Mouse (Mus musculus): Measurements from ENCODE around the gene Tra2b.
"Not testable (repeated sequence)": the region's sequence is repeated elsewhere in the genome, so short reads cannot be mapped to it uniquely, and the experiment has no call there.

The Tra2b gene

GRCm38 (mm10) chr16:22242239-22242866 is 23.5 kb downstream of the Tra2b start:
- DNase-seq (ENCODE audit: low read depth in 1 of 2, low spot score in 2 of 2): no peak

GRCm38 (mm10) chr16:22241376-22242238 is 24.2 kb downstream of the Tra2b start:
- no peak for DNase-seq (ENCODE audit: low read depth in 1 of 2, low spot score in 2 of 2)

DNA sequence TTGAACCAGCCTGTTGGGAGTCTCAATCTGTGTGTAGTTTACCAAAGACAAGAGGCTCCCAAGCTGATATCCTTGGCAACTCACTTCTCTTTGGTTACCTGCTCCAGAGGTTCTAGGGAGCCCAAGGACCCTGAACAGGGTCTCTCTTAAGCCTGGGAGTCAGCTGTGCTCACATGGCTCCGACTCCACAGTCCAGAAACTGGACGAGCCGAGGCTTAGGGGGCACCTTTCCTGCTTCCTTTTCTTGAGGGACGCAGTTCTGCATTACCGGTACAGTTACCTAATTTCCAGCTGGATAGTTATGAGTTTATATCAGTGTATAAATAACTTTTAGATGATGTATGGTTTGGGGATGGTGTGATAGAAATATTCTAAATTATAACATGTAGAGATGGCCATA is 24.9 kb downstream of the Tra2b start:
- DNase-seq (ENCODE audit: low read depth in 1 of 2, low spot score in 2 of 2): no peak

- no peak for DNase-seq (ENCODE audit: low read depth in 1 of 2, low spot score in 2 of 2)
Measured at GRCm38 (mm10) chr16:22239978-22240377, 25.8 kb downstream of the Tra2b start.

- DNase-seq (ENCODE audit: low read depth in 1 of 2, low spot score in 2 of 2): no peak
Measured at GRCm38 (mm10) chr16:22238928-22239620, 26.7 kb downstream of the Tra2b start.

DNA sequence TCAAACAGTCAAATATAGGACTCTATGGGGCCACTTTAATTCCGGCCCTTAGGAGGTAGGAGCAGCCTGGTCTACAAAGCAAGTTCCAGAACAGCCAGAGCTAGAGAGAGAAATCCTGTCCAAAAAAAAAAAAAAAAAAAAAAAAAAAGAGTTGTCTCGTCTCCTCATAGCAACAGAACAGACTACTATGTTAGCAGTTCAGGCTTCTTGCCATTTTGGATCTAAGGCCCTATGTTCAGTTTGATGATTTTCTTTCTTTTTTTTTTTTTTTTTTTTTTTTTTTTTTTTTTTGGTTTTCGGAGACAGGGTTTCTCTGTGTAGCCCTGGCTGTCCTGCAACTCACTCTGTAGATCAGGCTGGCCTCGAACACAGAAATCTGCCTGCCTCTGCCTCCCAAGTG is 27.4 kb downstream of the Tra2b start:
- not testable (repeated sequence) for DNase-seq (ENCODE audit: low read depth in 1 of 2, low spot score in 2 of 2)

- no peak for DNase-seq (ENCODE audit: low read depth in 1 of 2, low spot score in 2 of 2)
Measured at GRCm38 (mm10) chr16:22236814-22237213, 29.0 kb downstream of the Tra2b start.

DNA sequence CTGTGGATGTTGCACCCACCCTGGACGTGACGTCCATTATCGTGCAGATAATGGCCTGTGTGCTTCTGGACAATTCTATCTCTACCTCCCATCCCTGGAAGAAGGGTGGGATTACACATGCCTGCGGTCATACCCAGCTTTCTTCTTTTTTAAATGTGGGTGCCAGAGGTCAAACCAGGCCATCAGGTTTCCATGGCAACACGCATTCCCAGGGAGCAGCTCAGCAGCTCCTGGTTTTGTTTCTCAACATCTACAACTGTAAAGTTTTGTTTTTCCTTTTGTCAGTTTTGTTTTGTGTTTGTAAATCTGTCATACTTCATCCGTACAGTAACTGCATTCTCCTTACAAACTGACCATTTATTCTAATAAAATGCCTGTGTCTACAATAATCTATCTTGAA is 31.3 kb downstream of the Tra2b start:
- no peak for DNase-seq (ENCODE audit: low read depth in 1 of 2, low spot score in 2 of 2)

DNA sequence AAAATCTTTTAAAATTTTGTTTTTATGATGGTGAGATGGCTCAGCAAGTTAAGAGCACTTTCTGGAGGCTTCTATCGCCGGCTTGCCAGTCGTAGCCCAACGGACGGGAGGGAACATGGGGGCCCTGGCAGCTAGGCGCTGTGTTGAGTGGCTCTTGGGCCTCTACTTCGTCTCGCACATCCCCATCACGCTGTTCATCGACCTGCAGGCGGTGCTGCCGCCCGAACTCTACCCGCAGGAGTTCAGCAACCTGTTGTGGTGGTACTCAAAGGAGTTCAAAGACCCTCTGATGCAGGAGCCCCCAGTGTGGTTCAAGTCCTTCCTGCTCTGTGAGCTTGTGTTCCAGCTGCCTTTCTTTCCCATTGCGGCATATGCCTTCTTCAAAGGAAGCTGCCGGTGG is 35.5 kb downstream of the Tra2b start:
- not testable (repeated sequence) for DNase-seq (ENCODE audit: low read depth in 1 of 2, low spot score in 2 of 2)

DNA sequence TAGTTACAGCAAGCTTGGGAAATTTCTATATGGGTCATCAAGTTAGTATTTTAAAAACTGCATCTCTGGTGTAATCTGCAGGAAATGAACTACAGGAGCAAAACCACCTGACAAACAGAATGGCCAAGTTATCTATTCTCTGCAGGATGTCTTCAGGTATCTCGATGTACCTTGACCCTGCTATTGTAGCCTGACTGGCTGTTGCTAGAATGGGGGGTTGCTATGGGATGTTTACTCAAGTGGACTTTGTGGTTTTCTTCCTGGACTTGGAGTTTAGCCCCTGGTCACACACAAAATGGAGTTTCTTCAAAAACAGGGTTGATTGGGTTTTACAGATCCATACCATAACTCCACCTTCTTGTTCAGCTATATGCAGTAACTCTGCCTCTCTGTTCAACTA is 62.3 kb downstream of the Tra2b start:
- DNase-seq (ENCODE audit: low read depth in 1 of 2, low spot score in 2 of 2): no peak

DNA sequence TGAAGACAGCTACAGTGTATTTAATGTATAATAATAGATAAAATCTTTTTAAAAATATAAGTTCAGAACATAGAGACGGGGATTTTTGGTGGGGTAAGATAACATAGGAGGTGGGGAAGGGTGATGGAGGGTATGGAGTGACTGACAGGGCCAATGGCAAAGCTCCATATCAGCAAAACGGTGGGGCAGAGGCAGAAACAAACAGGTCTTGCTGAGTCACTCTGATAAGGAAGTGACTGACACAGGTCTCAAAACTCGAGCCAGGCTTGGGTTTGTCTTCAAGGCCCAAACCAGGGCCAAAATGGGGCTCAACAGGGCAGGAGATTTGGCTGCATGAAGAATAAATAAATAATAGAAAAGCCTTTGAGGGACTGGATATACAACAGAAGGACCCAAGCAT is 63.9 kb downstream of the Tra2b start:
- no peak for DNase-seq (ENCODE audit: low read depth in 1 of 2, low spot score in 2 of 2)

DNA sequence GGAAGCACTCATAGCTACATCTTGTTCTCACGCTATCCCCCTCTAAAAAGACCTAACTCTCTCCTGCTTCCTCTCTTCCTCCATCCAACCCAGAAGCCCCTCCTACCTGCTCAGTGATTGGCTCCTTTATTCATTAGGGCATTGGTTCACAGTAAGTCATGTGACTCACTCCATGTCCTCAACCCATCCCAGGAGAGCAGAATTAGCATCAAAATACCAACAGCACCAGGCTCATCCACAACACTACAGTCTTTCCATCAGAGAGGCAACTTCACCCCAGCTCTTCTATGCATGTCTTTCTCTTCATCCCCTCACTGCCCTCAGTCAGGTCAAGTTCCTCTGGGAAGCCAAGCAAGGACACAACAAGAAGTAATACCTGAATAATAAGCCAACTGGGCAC is 65.3 kb downstream of the Tra2b start:
- no peak for DNase-seq (ENCODE audit: low read depth in 1 of 2, low spot score in 2 of 2)

Measured in monocyte, adult 2 months (primary cell).